Mouse (Mus musculus): ENCODE results near the gene Zfp341. TPM values are rescaled to one million over a fixed set of nuclear protein-coding genes. Genes with fewer than 3 reads are reported as not detected.

The Zfp341 gene
- total RNA-seq (2015; ENCODE audit: low replicate concordance), result 6.9 and 11.0 TPM in 2 replicates
- 6.4 TPM in 2 replicates for total RNA-seq (2017; ENCODE audit: low replicate concordance)

- ATAC-seq (replicated peaks; ENCODE audit: low FRiP score, poor library complexity, severe bottlenecking), result peak; percentile 82
Observed at GRCm38 (mm10) chr2:154613118-154614115, at the start of gene Zfp341, which contains the start of gene 4930519P11Rik. Gene Zfp341, plus strand, starts transcription at chr2:154613297. Gene 4930519P11Rik, minus strand, starts transcription at chr2:154613437.

DNA sequence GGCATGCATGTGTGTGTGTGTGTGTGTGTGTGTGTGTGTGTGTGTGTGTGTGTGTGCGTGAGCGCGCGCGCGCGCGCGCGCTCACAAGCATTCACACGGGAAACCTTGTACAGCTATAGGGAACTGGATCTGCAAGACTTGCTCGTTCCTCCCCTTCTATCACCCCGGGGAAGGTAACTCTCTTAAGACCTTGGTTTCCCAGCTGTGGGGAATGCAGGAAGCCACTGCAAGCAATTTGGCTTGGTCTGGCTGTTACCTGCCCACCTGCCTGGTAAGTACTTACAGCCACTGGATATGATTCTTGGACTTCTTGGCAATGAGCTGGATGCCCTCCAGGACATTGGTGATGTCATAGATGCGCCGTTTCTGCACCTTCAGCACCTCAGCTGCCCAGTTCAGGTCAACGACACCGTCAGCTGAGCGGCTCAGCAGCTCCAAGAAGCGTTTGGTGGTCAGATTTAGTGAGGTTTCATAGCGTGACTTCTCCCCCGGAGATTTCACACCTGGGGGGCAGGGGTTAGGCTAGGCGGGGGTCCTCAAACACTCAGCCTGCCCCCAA lies 49.4 kb upstream of the Zfp341 start:
- ATAC-seq (replicated peaks; ENCODE audit: low FRiP score, poor library complexity, severe bottlenecking), result no peak

GRCm38 (mm10) chr2:154565562-154565961 lies 47.5 kb upstream of the Zfp341 start:
- no peak for ATAC-seq (replicated peaks; ENCODE audit: low FRiP score, poor library complexity, severe bottlenecking)

- no peak for ATAC-seq (replicated peaks; ENCODE audit: low FRiP score, poor library complexity, severe bottlenecking)
Observed at GRCm38 (mm10) chr2:154566641-154567040, 46.5 kb upstream of the Zfp341 start.

DNA sequence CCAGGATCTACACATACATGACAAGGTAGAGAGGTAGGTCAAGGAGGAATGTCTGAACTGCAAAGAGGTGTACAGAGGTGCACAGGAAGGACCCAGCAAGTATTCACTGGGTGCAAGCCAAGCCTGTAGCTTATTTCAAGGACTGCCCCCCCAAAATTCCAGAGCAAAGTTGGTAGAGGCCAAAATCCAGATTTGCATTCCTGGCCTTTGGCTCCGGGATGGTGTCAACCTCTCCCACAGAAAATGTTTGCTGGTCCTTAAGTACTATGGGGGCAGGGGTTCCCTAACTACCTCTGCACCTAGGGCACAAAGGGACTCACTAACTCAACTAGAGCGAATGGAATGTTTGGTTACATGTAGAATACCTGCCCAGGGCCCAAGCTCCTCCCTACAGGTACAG lies 45.3 kb upstream of the Zfp341 start:
- no peak for ATAC-seq (replicated peaks; ENCODE audit: low FRiP score, poor library complexity, severe bottlenecking)

GRCm38 (mm10) chr2:154568329-154569070 lies 44.6 kb upstream of the Zfp341 start:
- ATAC-seq (replicated peaks; ENCODE audit: low FRiP score, poor library complexity, severe bottlenecking), result peak; percentile 46

GRCm38 (mm10) chr2:154569071-154569748 lies 43.9 kb upstream of the Zfp341 start:
- ATAC-seq (replicated peaks; ENCODE audit: low FRiP score, poor library complexity, severe bottlenecking), result peak; percentile 66

- ATAC-seq (replicated peaks; ENCODE audit: low FRiP score, poor library complexity, severe bottlenecking), result peak; percentile 88
Observed at GRCm38 (mm10) chr2:154569836-154570286, 43.2 kb upstream of the Zfp341 start, which contains the start of gene E2f1. Gene E2f1, minus strand, starts transcription at chr2:154569892.

GRCm38 (mm10) chr2:154570666-154571065 lies 42.4 kb upstream of the Zfp341 start:
- ATAC-seq (replicated peaks; ENCODE audit: low FRiP score, poor library complexity, severe bottlenecking), result no peak

DNA sequence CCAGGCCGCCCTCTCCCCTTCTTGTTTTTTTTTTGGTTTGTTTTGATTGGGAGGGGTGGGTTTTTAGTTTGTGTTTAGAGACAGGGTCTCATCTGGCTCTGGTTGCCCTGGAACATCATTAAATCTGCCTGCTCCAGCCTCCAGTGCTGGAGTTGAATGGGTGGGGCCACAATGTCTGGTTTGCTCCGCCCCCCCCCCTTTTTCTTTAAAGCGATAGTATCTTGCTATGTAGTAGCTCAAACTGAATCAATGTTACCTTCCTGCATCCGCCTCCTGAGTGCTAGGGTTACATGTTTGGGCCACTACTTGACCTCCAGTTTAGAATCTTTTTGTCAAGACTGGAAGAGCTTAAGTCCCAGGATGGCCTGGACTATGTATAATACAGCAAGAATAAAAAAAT lies 41.8 kb upstream of the Zfp341 start:
- ATAC-seq (replicated peaks; ENCODE audit: low FRiP score, poor library complexity, severe bottlenecking), result no peak

GRCm38 (mm10) chr2:154571976-154572375 lies 41.1 kb upstream of the Zfp341 start:
- no peak for ATAC-seq (replicated peaks; ENCODE audit: low FRiP score, poor library complexity, severe bottlenecking)

- ATAC-seq (replicated peaks; ENCODE audit: low FRiP score, poor library complexity, severe bottlenecking), result no peak
Observed at GRCm38 (mm10) chr2:154572996-154573395, 40.1 kb upstream of the Zfp341 start.

DNA sequence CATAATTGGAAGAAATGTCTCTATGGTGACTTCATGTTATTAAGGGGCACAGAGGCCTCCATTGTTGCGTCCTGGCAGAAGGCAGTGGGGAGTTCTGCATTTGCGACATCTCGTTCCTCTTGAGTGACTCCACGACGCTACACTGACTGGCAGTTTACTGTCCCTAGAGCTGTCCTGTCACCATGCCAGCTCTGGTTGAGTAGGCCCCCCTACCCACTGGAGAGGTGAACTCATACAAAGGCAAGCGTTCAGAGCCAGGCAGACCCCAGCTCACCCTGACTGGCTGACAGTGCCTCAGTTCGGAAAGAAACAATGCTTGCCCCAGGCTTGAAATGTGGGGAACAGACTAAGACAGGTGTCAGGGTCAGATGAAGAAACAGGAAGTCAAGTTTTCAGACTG lies 38.8 kb upstream of the Zfp341 start:
- no peak for ATAC-seq (replicated peaks; ENCODE audit: low FRiP score, poor library complexity, severe bottlenecking)

DNA sequence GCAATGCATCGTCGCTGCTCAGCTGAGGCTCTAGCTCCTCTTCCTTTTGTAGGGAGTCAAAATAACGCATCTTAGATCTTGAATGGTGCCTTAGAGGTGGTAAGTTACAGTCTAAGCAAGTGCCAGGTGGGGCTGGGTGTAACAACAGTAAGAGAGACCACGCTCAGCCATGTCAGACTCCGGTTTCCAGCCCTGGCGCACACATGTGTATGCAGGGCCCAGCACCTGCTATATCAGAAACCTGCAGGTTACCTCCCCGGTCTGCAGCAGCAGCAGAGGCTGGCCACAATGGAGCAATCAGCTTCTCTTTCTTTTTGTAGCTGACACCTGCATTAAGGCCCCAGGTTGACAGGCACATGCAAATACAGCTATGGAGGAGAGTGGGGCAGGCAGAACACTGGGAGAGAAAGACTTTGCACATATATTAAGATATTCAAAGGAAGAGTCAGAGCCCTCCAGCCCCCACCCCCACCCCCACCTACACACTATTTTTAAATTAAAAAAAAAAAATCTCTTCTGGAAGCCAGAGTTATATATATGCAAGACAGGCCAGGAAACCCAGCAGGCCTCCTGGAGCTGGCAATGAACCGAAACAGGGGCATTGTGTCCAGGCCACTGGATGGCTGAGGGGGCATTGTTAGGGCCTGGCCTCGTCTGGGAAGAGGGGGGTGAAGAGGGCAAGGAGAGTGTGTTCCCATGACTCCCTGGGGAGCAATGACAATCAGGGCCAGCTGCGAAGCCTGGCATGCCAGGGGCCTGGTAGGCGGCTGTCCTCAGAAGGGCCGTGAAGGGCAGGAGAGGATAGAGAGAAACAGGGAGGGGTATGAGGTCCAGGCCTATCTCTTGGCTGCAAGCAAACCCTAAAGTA lies 36.0 kb upstream of the Zfp341 start:
- no peak for ATAC-seq (replicated peaks; ENCODE audit: low FRiP score, poor library complexity, severe bottlenecking)

GRCm38 (mm10) chr2:154577744-154578067 lies 35.4 kb upstream of the Zfp341 start:
- ATAC-seq (replicated peaks; ENCODE audit: low FRiP score, poor library complexity, severe bottlenecking), result no peak

DNA sequence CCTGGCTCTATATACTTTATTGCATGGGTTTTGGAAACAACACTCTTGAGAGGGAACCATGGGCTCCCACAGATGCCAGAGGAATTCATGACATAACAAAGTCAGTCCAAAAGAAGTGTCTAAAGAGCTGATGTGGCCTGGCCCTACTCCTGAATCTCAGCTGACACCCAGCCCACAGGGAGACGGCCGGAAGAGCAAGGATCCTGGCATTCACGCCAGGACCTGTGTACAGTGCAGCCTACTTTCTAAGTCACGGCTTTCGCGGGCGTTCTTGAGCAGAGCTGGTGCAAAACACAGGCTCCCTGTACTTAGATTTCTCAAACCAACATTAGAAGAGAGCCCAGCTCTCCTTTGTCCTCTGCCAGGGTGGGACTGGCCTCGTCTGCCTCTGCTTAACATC lies 32.5 kb upstream of the Zfp341 start:
- no peak for ATAC-seq (replicated peaks; ENCODE audit: low FRiP score, poor library complexity, severe bottlenecking)

GRCm38 (mm10) chr2:154581421-154581820 lies 31.7 kb upstream of the Zfp341 start:
- ATAC-seq (replicated peaks; ENCODE audit: low FRiP score, poor library complexity, severe bottlenecking), result no peak
